Mouse (Mus musculus) heart, adult 2 months (tissue): ENCODE measurements at regions not wholly inside any gene's neighbourhood (a gene's known extent, or its start where the extent isn't known, plus 50 kb on each side); places are given as distances from the start of the nearest gene placed in this dataset.

Experiments used
- DNase-seq, 2 experiments: peaks; one replicate each; pipeline ENCODE4 v3.0.0; 2021
- H3K27ac ChIP-seq: fragments of 200-600 bp; 2 replicates; pipeline ENCODE4 v1.8.1; 2022
- H3K27me3 ChIP-seq: fragments of 200-500 bp; 2 replicates; pipeline ENCODE4 v1.6.1; 2012; ENCODE audit warnings: mild to moderate bottlenecking, low read length, inconsistent platforms, mixed read lengths; ENCODE audit not compliant: control insufficient read depth, insufficient read depth
- H3K36me3 ChIP-seq: fragments of 200-500 bp; 2 replicates; pipeline ENCODE4 v1.6.1; 2012; ENCODE audit warnings: low read length, inconsistent platforms; ENCODE audit not compliant: control insufficient read depth, insufficient read depth
- H3K4me1 ChIP-seq: fragments of 200-500 bp; 2 replicates; pipeline ENCODE4 v1.6.1; 2011; ENCODE audit warnings: low read length; ENCODE audit not compliant: control insufficient read depth, insufficient read depth
- H3K4me3 ChIP-seq: fragments of 200-600 bp; 2 replicates; pipeline ENCODE4 v1.8.1; 2022
- H3K79me2 ChIP-seq: fragments of 200-500 bp; replicated peaks from 2 replicates; pipeline ENCODE4 v1.6.1; 2012; ENCODE audit warnings: mild to moderate bottlenecking, inconsistent platforms, low read length, moderate library complexity, mixed read lengths; ENCODE audit not compliant: control insufficient read depth, insufficient read depth
- H3K9ac ChIP-seq: fragments of 200-500 bp; 2 replicates; pipeline ENCODE4 v1.6.1; 2012; ENCODE audit warnings: low read depth, mild to moderate bottlenecking, control low read depth, inconsistent platforms, low read length, mixed read lengths
- CTCF ChIP-seq: fragments of 200-600 bp; IDR thresholded peaks from 2 replicates; pipeline ENCODE4 v1.8.1; 2022; ENCODE audit warnings: antibody characterized with exemption, mild to moderate bottlenecking, moderate library complexity
- EP300 ChIP-seq: fragments of 200-500 bp; IDR thresholded peaks from 2 replicates; pipeline ENCODE4 v1.6.1; 2011; ENCODE audit warnings: low read depth, low read length, control low read depth; ENCODE audit not compliant: insufficient read depth
- POLR2A ChIP-seq: fragments of 200-500 bp; IDR thresholded peaks from 2 replicates; pipeline ENCODE4 v1.6.1; 2011; ENCODE audit warnings: mild to moderate bottlenecking, low read depth, low read length, control low read depth; ENCODE audit not compliant: insufficient read depth
- WGBS: fragments of 180-500 bp; shearing (Covaris S2); methylation state at CpG from one replicate; pipeline ENCODE4 v1.1.7; 2018; 5-methylcytosine and 5-hydroxymethylcytosine counted together
- intact Hi-C: fragments of 180-260 bp; cut with DNase I; formaldehyde crosslinking; loops from one replicate; pipeline ENCODE4 v1.15.1; 2025

GRCm38 (mm10) chr8:115583221-115583620 is 124.4 kb downstream of the Maf start:
- Histone ChIP-seq H3K79me2 (no peaks in the 10 kb centered on the region), H3K4me3 (no peak overlapping the region), H3K9ac (no peak overlapping the region), H3K27ac (0 out of 2 replicates have a peak overlapping the region, but pooled peaks have one; percentile 5), H3K27me3 (no peaks in the 10 kb centered on the region), H3K36me3 (no peaks in the 10 kb centered on the region), H3K4me1 (no peaks in the 10 kb centered on the region)
- no peak for DNase-seq
- 78% methylated on average over 5 of the region's 5 CpGs for WGBS
- TF ChIP-seq POLR2A (0 out of 2 replicates have a peak, but pooled peaks have one; percentile 14), EP300 (no peak)
- intact Hi-C loops = no loop called here

GRCm38 (mm10) chr8:115581940-115582517 is 125.6 kb downstream of the Maf start:
- Histone ChIP-seq H3K4me1 (no peaks in the 10 kb centered on the region), H3K36me3 (no peaks in the 10 kb centered on the region), H3K79me2 (no peaks in the 10 kb centered on the region), H3K27ac (no peak overlapping the region), H3K9ac (no peak overlapping the region), H3K4me3 (no peak overlapping the region), H3K27me3 (no peaks in the 10 kb centered on the region)
- TF ChIP-seq EP300 (no peak), CTCF (no peak), POLR2A (no peak)
- WGBS = 49% methylated on average over 6 of the region's 6 CpGs
- peak; percentile 37 to 54 for DNase-seq
- intact Hi-C loops = no loop called here

GRCm38 (mm10) chr8:115568394-115568793 is 139.2 kb downstream of the Maf start:
- DNase-seq = no peak
- intact Hi-C loops = no loop called here
- Histone ChIP-seq H3K36me3 (no peaks in the 10 kb centered on the region), H3K27ac (no peak overlapping the region), H3K79me2 (no peaks in the 10 kb centered on the region), H3K27me3 (no peaks in the 10 kb centered on the region), H3K4me3 (no peak overlapping the region), H3K9ac (no peak overlapping the region), H3K4me1 (no peaks in the 10 kb centered on the region)
- 78% methylated on average over 7 of the region's 7 CpGs for WGBS
- TF ChIP-seq CTCF (no peak), POLR2A (no peak), EP300 (no peak)

GRCm38 (mm10) chr8:115565768-115566167 is 141.8 kb downstream of the Maf start:
- TF ChIP-seq CTCF (no peak), POLR2A (no peak), EP300 (no peak)
- no peak for DNase-seq
- Histone ChIP-seq H3K9ac (no peak overlapping the region), H3K79me2 (no peaks in the 10 kb centered on the region), H3K4me1 (no peaks in the 10 kb centered on the region), H3K36me3 (no peaks in the 10 kb centered on the region), H3K4me3 (no peak overlapping the region), H3K27me3 (no peaks in the 10 kb centered on the region), H3K27ac (no peak overlapping the region)
- WGBS = 82% methylated on average over 5 of the region's 5 CpGs
- intact Hi-C loops = no loop called here

GRCm38 (mm10) chr8:115562362-115562761 is 145.2 kb downstream of the Maf start:
- Histone ChIP-seq H3K4me3 (no peak overlapping the region), H3K27ac (no peak overlapping the region), H3K4me1 (no peaks in the 10 kb centered on the region), H3K9ac (no peak overlapping the region), H3K79me2 (no peaks in the 10 kb centered on the region), H3K36me3 (no peaks in the 10 kb centered on the region), H3K27me3 (no peaks in the 10 kb centered on the region)
- 42% methylated on average over 4 of the region's 4 CpGs for WGBS
- intact Hi-C loops = no loop called here
- no peak for TF ChIP-seq EP300
- TF ChIP-seq POLR2A = no peak
- TF ChIP-seq CTCF = no peak
- no peak for DNase-seq

GRCm38 (mm10) chr8:115560985-115561916 is 146.3 kb downstream of the Maf start:
- no peak overlapping the region for H3K9ac ChIP-seq
- DNase-seq = no peak
- H3K4me1 ChIP-seq = no peaks in the 10 kb centered on the region
- no peaks in the 10 kb centered on the region for H3K27me3 ChIP-seq
- H3K79me2 ChIP-seq = no peaks in the 10 kb centered on the region
- intact Hi-C loops = no loop called here
- 32% methylated on average over 18 of the region's 18 CpGs for WGBS
- H3K36me3 ChIP-seq = no peaks in the 10 kb centered on the region
- no peak overlapping the region for H3K27ac ChIP-seq
- no peak for TF ChIP-seq CTCF
- no peak for TF ChIP-seq POLR2A
- TF ChIP-seq EP300 = no peak
- H3K4me3 ChIP-seq = no peak overlapping the region
